Mouse (Mus musculus): ENCODE data around the gene Gale.

GRCm38 (mm10) chr4:135921257-135922120 is 42.0 kb upstream of the Gale start:
- no peak for TF ChIP-seq ZNF384 (IDR thresholded peaks at IDR 0.05; ENCODE audit: low read depth, low read length)
- TF ChIP-seq ZC3H11A (IDR thresholded peaks at IDR 0.05; ENCODE audit: borderline replicate concordance, low read depth, low read length): no peak

Data from ES-E14 (cell line).